Mouse (Mus musculus) kidney, adult 2 months (tissue): Measurements from ENCODE around the gene Ddost. TPM values are rescaled to one million over a fixed set of nuclear protein-coding genes. Genes with fewer than 3 reads are reported as not detected.

ENCODE experiments used
- DNase-seq: peaks from one replicate; pipeline ENCODE4 v3.0.0; 2021
- H3K27ac ChIP-seq: fragments of 200-500 bp; 2 replicates; pipeline ENCODE4 v1.5.1; 2012; ENCODE audit warnings: low read depth, low read length, control low read depth, inconsistent platforms; ENCODE audit not compliant: insufficient read depth
- H3K27me3 ChIP-seq: fragments of 200-500 bp; replicated peaks from 2 replicates; pipeline ENCODE4 v1.6.1; 2012; ENCODE audit warnings: mild to moderate bottlenecking, moderate library complexity, low read length, inconsistent platforms; ENCODE audit not compliant: control insufficient read depth, insufficient read depth
- H3K36me3 ChIP-seq: fragments of 200-500 bp; 2 replicates; pipeline ENCODE4 v1.6.1; 2012; ENCODE audit warnings: mild to moderate bottlenecking, moderate library complexity, low read length, inconsistent platforms; ENCODE audit not compliant: control insufficient read depth, insufficient read depth
- H3K4me1 ChIP-seq: fragments of 200-500 bp; 2 replicates; pipeline ENCODE4 v1.6.1; 2011; ENCODE audit warnings: low read length; ENCODE audit not compliant: control insufficient read depth, insufficient read depth
- H3K4me3 ChIP-seq: fragments of 200-500 bp; 2 replicates; pipeline ENCODE4 v1.5.1; 2011; ENCODE audit warnings: mild to moderate bottlenecking, low read depth, low read length, control low read depth; ENCODE audit not compliant: insufficient read depth
- CTCF ChIP-seq: fragments of 200-500 bp; conservative IDR thresholded peaks from 2 replicates; pipeline ENCODE4 v1.5.1; 2011; ENCODE audit warnings: low read depth, mild to moderate bottlenecking, control low read depth, low read length, moderate library complexity, mixed read lengths; ENCODE audit not compliant: insufficient read depth, insufficient read length
- POLR2A ChIP-seq: fragments of 200-500 bp; IDR thresholded peaks from one replicate; pipeline ENCODE4 v1.6.1; 2011; ENCODE audit warnings: low read depth, low read length, control low read depth
- WGBS: fragments of 180-500 bp; shearing (Covaris S2); methylation state at CpG from one replicate; pipeline ENCODE4 v1.1.7; 2018; 5-methylcytosine and 5-hydroxymethylcytosine counted together
- polyA plus RNA-seq: library from polyadenylated mRNA; depleted of rRNA; stranded (reverse); fragments of >200 nt; gene quantifications from 2 replicates; pipeline ENCODE4 v1.2.3, GENCODE M21; 2012

Gene Ddost
- polyA plus RNA-seq, 1 experiment = 157 TPM

DNA sequence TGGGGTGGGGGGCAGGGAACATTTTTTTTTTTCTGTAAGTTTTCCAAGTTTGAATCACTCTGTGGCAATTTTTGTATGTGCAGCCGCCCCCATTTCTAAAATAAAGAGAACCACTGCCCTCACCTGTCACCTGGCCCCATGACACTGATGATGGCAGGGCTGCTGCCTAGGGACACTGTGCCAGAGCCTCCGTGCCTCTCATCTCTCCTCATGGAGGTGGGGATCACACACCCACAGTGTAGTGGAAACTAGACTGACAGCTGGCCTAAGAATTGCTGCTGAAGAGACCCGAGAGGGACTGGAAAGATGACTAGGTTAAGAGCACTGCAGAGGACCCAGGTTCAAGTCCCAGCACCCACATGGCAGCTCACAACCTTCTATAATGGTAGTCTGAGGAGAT, 7.6 kb downstream of the Ddost start:
- no peaks in the 10 kb centered on the region for H3K27me3 ChIP-seq
- no peak overlapping the region for H3K27ac ChIP-seq
- DNase-seq = no peak
- H3K4me3 ChIP-seq = no peak overlapping the region
- TF ChIP-seq CTCF (no peak), POLR2A (no peak)
- WGBS = 86% methylated on average over 3 of the region's 3 CpGs
- no peaks in the 10 kb centered on the region for H3K4me1 ChIP-seq
- no peaks in the 10 kb centered on the region; the same call in 1 of the 2 replicates for H3K36me3 ChIP-seq

- Histone ChIP-seq H3K4me3 (no peak overlapping the region), H3K27ac (no peak overlapping the region), H3K4me1 (no peaks in the 10 kb centered on the region), H3K27me3 (no peaks in the 10 kb centered on the region), H3K36me3 (no peaks in the 10 kb centered on the region; the same call in 1 of the 2 replicates)
- no peak for DNase-seq
- 81% methylated on average over 11 of the region's 11 CpGs for WGBS
- TF ChIP-seq POLR2A (no peak), CTCF (no peak)
Observed at GRCm38 (mm10) chr4:138313021-138313420, 8.5 kb downstream of the Ddost start.

DNA sequence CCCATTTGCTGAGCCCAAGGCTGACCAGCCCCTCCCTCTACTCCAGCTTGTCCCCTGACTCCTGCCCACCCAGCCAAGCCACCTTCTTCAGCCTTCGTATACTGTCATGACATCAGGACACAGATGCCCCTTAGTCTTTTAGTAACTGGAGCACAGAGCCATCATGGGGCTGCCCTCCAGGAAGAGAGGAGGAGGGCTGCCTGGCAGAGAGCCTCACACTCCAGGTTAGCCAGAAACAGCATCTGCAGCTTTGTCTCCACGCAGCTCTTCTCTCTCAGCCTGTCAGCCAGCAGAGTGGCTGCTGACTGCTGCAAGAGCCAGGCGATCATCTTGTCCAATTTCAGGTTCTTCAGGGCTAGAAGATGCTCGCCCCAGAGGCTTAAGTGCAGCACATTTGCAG, 9.3 kb downstream of the Ddost start:
- DNase-seq = no peak
- Histone ChIP-seq H3K4me1 (no peaks in the 10 kb centered on the region), H3K36me3 (no peaks in the 10 kb centered on the region; the same call in 1 of the 2 replicates), H3K27me3 (no peaks in the 10 kb centered on the region), H3K27ac (no peak overlapping the region), H3K4me3 (no peak overlapping the region)
- TF ChIP-seq POLR2A (no peak), CTCF (no peak)
- 93% methylated on average over 4 of the region's 4 CpGs for WGBS

DNA sequence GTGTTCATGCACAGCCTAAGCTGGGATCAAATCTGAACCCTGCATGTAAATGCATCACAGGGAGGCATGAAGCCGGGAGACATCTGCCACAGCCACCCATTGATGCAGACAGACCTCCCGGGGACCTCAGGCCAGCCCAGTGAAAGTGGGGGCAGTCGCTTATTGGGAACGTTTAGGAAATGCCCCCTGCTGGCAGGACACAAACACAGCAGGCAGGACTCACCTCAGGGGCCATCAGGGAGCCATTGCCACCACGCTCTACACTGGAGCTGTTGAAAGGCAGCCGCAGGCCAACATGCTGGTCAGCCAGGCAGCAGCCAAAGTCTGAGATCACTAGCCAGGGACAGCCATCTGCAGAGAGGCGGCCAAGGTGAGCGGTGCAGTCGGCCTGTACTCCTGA, 11.3 kb downstream of the Ddost start:
- no peaks in the 10 kb centered on the region; the same call in 1 of the 2 replicates for H3K36me3 ChIP-seq

GRCm38 (mm10) chr4:138316369-138316768, 11.8 kb downstream of the Ddost start:
- 96% methylated on average over 6 of the region's 6 CpGs for WGBS
- Histone ChIP-seq H3K27ac (no peak overlapping the region), H3K4me3 (no peak overlapping the region), H3K36me3 (no peaks in the 10 kb centered on the region; the same call in 1 of the 2 replicates), H3K27me3 (no peaks in the 10 kb centered on the region), H3K4me1 (no peaks in the 10 kb centered on the region)
- DNase-seq = no peak
- TF ChIP-seq POLR2A (no peak), CTCF (peak; percentile 22)

More for the DNA sequence above, 11.3 kb downstream of the Ddost start:
- DNase-seq = no peak
- Histone ChIP-seq H3K27me3 (no peaks in the 10 kb centered on the region), H3K4me3 (no peak overlapping the region), H3K27ac (no peak overlapping the region), H3K4me1 (no peaks in the 10 kb centered on the region)
- WGBS = 70% methylated on average over 9 of the region's 9 CpGs
- peak; percentile 49 for TF ChIP-seq CTCF
- TF ChIP-seq POLR2A = no peak

DNA sequence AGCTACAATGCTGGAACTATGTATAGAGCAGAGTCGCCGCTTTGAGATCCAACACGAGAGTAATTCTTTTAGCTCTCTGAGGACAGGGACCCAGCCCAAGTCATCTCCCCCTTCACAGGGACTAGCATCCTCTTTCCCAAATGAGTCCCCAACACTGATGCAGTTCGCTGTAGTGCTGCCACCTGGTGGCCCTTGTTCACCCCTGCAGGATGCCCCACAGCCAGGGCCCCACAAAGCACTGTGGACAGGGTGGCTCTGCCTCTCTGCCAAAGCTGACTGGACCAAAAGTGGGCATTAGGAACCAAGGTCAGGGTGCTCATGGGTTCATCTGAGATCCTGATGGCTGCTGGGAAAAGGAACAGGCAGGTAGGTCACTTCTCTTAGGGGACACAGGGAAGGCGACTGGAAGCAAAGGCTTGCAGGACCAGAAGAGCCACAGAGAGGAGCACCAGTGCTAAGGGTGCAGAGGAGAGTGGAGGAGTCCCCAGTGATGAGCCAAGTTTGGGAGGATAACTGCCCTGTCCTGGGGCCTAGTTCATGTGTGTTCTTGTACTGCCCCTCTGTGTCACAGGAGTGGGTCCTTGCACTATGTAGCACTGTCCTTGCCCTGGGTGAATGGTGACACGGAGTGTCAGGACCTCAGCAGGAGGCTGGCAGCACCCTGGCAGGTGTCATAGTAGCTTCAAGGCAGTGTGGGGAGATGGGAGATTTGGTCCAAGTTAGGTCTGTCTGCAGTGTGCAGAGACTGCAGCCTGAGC, 14.2 kb downstream of the Ddost start:
- 62% methylated on average over 6 of the region's 6 CpGs for WGBS
- peak; percentile 74 for TF ChIP-seq CTCF
- TF ChIP-seq POLR2A = no peak
- no peaks in the 10 kb centered on the region; the same call in 1 of the 2 replicates for H3K36me3 ChIP-seq

DNA sequence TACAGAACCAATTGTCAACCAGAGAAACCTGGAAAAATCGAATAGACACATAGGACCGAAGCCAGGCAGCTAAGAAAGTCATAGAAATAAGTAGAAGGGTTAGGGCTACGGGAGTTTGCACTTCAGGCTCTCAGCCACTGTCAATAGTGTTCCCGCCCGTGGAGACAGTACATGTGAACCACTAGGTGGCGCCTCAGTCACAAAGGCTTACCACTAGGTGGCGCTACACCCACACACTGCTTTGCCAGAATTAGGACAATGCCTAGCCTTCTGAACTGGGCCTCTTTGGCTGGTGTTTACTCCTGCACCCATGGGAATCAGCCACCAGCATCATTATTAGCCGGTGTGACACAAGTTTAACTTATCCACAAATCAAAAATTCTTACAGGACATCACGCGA, 15.0 kb downstream of the Ddost start:
- no peaks in the 10 kb centered on the region for H3K27me3 ChIP-seq
- no peak overlapping the region for H3K4me3 ChIP-seq
- no peak for TF ChIP-seq POLR2A
- TF ChIP-seq CTCF = peak; percentile 100
- WGBS = 28% methylated on average over 10 of the region's 10 CpGs
- H3K4me1 ChIP-seq = peaks cover 3% of the 10 kb centered on the region; the same call in 1 of the 2 replicates
- peak; percentile 91 for DNase-seq
- H3K27ac ChIP-seq = no peak overlapping the region
- no peaks in the 10 kb centered on the region; the same call in 1 of the 2 replicates for H3K36me3 ChIP-seq

More for the DNA sequence above, 14.2 kb downstream of the Ddost start:
- DNase-seq = peak; percentile 52
- Histone ChIP-seq H3K27ac (no peak overlapping the region), H3K4me3 (no peak overlapping the region), H3K4me1 (peaks cover 3% of the 10 kb centered on the region; the same call in 1 of the 2 replicates), H3K27me3 (no peaks in the 10 kb centered on the region)

GRCm38 (mm10) chr4:138320711-138321110, 16.2 kb downstream of the Ddost start:
- DNase-seq = no peak
- H3K36me3 ChIP-seq = no peaks in the 10 kb centered on the region
- H3K4me1 ChIP-seq = peaks cover 3% of the 10 kb centered on the region; the same call in 1 of the 2 replicates
- H3K27ac ChIP-seq = no peak overlapping the region
- no peak overlapping the region for H3K4me3 ChIP-seq
- H3K27me3 ChIP-seq = no peaks in the 10 kb centered on the region
- 84% methylated on average over 11 of the region's 11 CpGs for WGBS
- TF ChIP-seq POLR2A (no peak), CTCF (no peak)
